Mouse (Mus musculus) spleen, embryonic (tissue): ENCODE results near the gene Gtf2b.

ENCODE experiments used
- CTCF ChIA-PET: fragments of 350-600 bp; sonication (Branson Sonifier 250); formaldehyde crosslinking; loops from one replicate; lab custom pipeline; 2022; lab: Charles Lee

Gtf2b gene

GRCm38 (mm10) chr3:142764995-142765777, at the start of gene Gtf2b:
Gtf2b (plus strand) TSS chr3:142765045.
- CTCF ChIA-PET = no interaction called here

GRCm38 (mm10) chr3:142725481-142725880, 39.4 kb upstream of the Gtf2b start:
- CTCF ChIA-PET = interaction anchor here (0.7 kb wide), 1 partner anchor 137 kb away, joined by 3 read pairs; no protein-coding TSS in a partner anchor

- CTCF ChIA-PET = interaction anchor here (0.7 kb wide), 1 partner anchor 138 kb away, joined by 3 read pairs; no protein-coding TSS in a partner anchor
Measured at GRCm38 (mm10) chr3:142725969-142726672, 38.7 kb upstream of the Gtf2b start.

- CTCF ChIA-PET = no interaction called here
Measured at GRCm38 (mm10) chr3:142734291-142734690, 30.6 kb upstream of the Gtf2b start.

GRCm38 (mm10) chr3:142740896-142741295, 23.9 kb upstream of the Gtf2b start:
- CTCF ChIA-PET = no interaction called here

GRCm38 (mm10) chr3:142743973-142744898, 20.6 kb upstream of the Gtf2b start:
- CTCF ChIA-PET = no interaction called here

- CTCF ChIA-PET = no interaction called here
Measured at GRCm38 (mm10) chr3:142745076-142745475, 19.8 kb upstream of the Gtf2b start.

- CTCF ChIA-PET = no interaction called here
Measured at GRCm38 (mm10) chr3:142747673-142748072, 17.2 kb upstream of the Gtf2b start.

GRCm38 (mm10) chr3:142749131-142749530, 15.7 kb upstream of the Gtf2b start:
- CTCF ChIA-PET = interaction anchor here (0.6 kb wide), 1 partner anchor 82 kb away, joined by 3 read pairs; no protein-coding TSS in a partner anchor

- CTCF ChIA-PET = no interaction called here
Measured at GRCm38 (mm10) chr3:142755132-142755867, 9.5 kb upstream of the Gtf2b start.

GRCm38 (mm10) chr3:142757841-142758240, 7.0 kb upstream of the Gtf2b start:
- CTCF ChIA-PET = no interaction called here

- CTCF ChIA-PET = no interaction called here
Measured at GRCm38 (mm10) chr3:142758593-142758992, 6.3 kb upstream of the Gtf2b start.

- CTCF ChIA-PET = no interaction called here
Measured at GRCm38 (mm10) chr3:142760356-142760755, 4.5 kb upstream of the Gtf2b start.

- CTCF ChIA-PET = no interaction called here
Measured at GRCm38 (mm10) chr3:142765778-142766165, 927 bp downstream of the Gtf2b start.

- CTCF ChIA-PET = no interaction called here
Measured at GRCm38 (mm10) chr3:142768498-142768897, 3.7 kb downstream of the Gtf2b start.

GRCm38 (mm10) chr3:142770518-142770917, 5.7 kb downstream of the Gtf2b start:
- CTCF ChIA-PET = no interaction called here

GRCm38 (mm10) chr3:142773538-142774191, 8.8 kb downstream of the Gtf2b start:
- CTCF ChIA-PET = no interaction called here

GRCm38 (mm10) chr3:142777227-142777626, 12.4 kb downstream of the Gtf2b start:
- CTCF ChIA-PET = no interaction called here

- CTCF ChIA-PET = no interaction called here
Measured at GRCm38 (mm10) chr3:142786423-142787072, 21.7 kb downstream of the Gtf2b start.

GRCm38 (mm10) chr3:142795587-142795986, 30.7 kb downstream of the Gtf2b start:
- CTCF ChIA-PET = no interaction called here
